Mouse (Mus musculus): ENCODE measurements at regions not wholly inside any gene's neighbourhood (a gene's known extent, or its start where the extent isn't known, plus 50 kb on each side); places are given as distances from the start of the nearest gene placed in this dataset.

DNA sequence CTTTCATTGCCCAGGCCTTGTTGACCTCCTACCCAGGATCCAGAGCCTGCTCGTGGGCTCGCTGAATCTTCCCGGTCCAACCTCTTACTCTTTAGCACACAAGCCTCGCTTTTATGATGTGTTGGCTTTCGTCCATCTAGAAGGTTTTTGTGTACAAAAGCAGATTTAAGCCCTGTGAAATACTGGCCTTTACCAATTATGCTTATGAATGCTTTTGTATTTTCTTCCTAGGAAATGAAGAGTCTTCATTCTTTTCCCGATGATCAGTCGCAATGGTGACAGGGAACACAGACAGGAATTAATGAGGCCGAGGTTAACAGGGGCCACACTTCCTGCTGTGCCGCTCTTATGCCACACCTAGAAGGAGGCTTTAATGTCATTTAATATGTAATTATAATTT, 227.4 kb upstream of the Gadl1 start:
- no peak for TF ChIP-seq CTCF (IDR thresholded peaks at IDR 0.05; ENCODE audit: insufficient read depth, low read length)
- no peak for TF ChIP-seq POLR2A (IDR thresholded peaks at IDR 0.05; ENCODE audit: borderline replicate concordance, extremely low read depth, low read depth, low read length)
